Mouse (Mus musculus) cerebellum, adult 2 months (tissue): ENCODE data around the gene Nbea.

Experiments used
- CTCF ChIP-seq: fragments of 200-500 bp; IDR thresholded peaks from 2 replicates; pipeline ENCODE4 v1.5.1; 2011; ENCODE audit warnings: low read depth, mild to moderate bottlenecking, control low read depth, low read length, moderate library complexity, borderline replicate concordance; ENCODE audit not compliant: insufficient read depth
- POLR2A ChIP-seq: fragments of 200-500 bp; IDR thresholded peaks from 2 replicates; pipeline ENCODE4 v1.6.1; 2011; ENCODE audit warnings: low read length, control low read depth, borderline replicate concordance; ENCODE audit not compliant: insufficient read depth

DNA sequence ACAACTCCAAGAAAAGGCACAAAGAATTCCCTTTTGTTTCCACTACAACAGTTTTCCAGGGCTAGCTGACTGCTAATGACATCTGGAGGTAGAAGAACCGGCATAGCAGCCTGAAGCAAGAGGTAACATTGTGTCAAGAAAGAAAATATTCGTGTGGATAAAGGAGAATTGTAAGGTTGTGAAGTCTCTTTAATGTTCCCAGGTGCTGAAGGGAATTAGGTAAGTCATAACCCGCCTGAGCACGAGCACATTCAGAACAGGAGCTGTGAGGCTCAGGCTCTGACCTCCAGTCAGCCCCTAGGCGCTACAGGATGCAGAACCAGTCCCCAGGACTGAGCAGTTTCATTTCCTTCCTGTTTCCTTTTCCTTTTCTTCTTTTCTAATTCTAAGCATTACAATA is 86.4 kb downstream of the Nbea start:
- no peak for TF ChIP-seq CTCF
- no peak for TF ChIP-seq POLR2A
